Mouse (Mus musculus) liver, embryonic 14.5 days (tissue): ENCODE data around the gene Gtf2ird2. TPM values are rescaled to one million over a fixed set of nuclear protein-coding genes. Genes with fewer than 3 reads are reported as not detected.
A peak's percentile ranks its signal among the peaks of the same experiment; 100 is the strongest.

Experiments
- ATAC-seq: fragments of 200-750 bp; cut with Nextera tagmentation; 2 replicates; pipeline ENCODE4 v1.8.0; 2017; ENCODE audit warnings: moderate number of reproducible peaks, mild to moderate bottlenecking, moderate library complexity; ENCODE audit not compliant: insufficient read depth
- DNase-seq, 3 experiments: peaks; one replicate each; pipeline ENCODE4 v3.0.0-alpha.2; 2012 to 2013; ENCODE audit warnings: low read depth in 3 of 3, low spot score in 3 of 3
- H3K27ac ChIP-seq: fragments of 300-500 bp; sonication (generic); 2 replicates; pipeline ENCODE4 v1.5.1; 2014; ENCODE audit warnings: moderate library complexity, mild to moderate bottlenecking, control low read depth, inconsistent platforms
- H3K27me3 ChIP-seq: fragments of 300-500 bp; sonication (generic); 2 replicates; pipeline ENCODE4 v1.6.1; 2014; ENCODE audit warnings: mild to moderate bottlenecking, low read length, moderate library complexity; ENCODE audit not compliant: control insufficient read depth, insufficient read depth
- H3K36me3 ChIP-seq: fragments of 300-500 bp; sonication (generic); replicated peaks from 2 replicates; pipeline ENCODE4 v1.6.1; 2014; ENCODE audit warnings: low read depth; ENCODE audit not compliant: control insufficient read depth, insufficient read depth
- H3K4me1 ChIP-seq, 2 experiments: fragments of 200-500 bp in 1 of 2; fragments of 300-500 bp in 1 of 2; sonication (generic) in 1 of 2; replicated peaks; 2 replicates each; pipeline ENCODE4 v1.6.1; 2012 to 2014; ENCODE audit warnings: antibody characterized with exemption in 1 of 2, inconsistent platforms in 1 of 2, low read length in 1 of 2; ENCODE audit not compliant: control insufficient read depth in 2 of 2, insufficient read depth in 2 of 2
- H3K4me2 ChIP-seq: fragments of 300-500 bp; sonication (generic); 2 replicates; pipeline ENCODE4 v1.6.1; 2014; ENCODE audit warnings: low read depth, mild to moderate bottlenecking, control low read depth, moderate library complexity
- H3K4me3 ChIP-seq, 2 experiments: fragments of 200-500 bp in 1 of 2; fragments of 300-500 bp in 1 of 2; sonication (generic) in 1 of 2; 2 replicates each; pipeline ENCODE4 v1.5.1; 2012 to 2014; ENCODE audit warnings: low read depth in 2 of 2, low read length in 2 of 2, mild to moderate bottlenecking in 2 of 2, control low read depth in 1 of 2, inconsistent platforms in 1 of 2, moderate library complexity in 1 of 2; ENCODE audit not compliant: insufficient read depth in 1 of 2
- H3K9ac ChIP-seq: fragments of 300-500 bp; sonication (generic); replicated peaks from 2 replicates; pipeline ENCODE4 v1.6.1; 2014; ENCODE audit warnings: mild to moderate bottlenecking, control low read depth, moderate library complexity
- H3K9me3 ChIP-seq: fragments of 300-500 bp; sonication (generic); 2 replicates; pipeline ENCODE4 v1.6.1; 2016; ENCODE audit warnings: low read length, mixed read lengths; ENCODE audit not compliant: control insufficient read depth
- CTCF ChIP-seq: IDR thresholded peaks from 2 replicates; pipeline ENCODE4 v1.5.1; 2016; ENCODE audit warnings: antibody characterized with exemption, low read depth, control low read depth
- EP300 ChIP-seq: IDR thresholded peaks from 2 replicates; pipeline ENCODE4 v1.6.1; 2016; ENCODE audit warnings: antibody characterized with exemption, low read depth
- WGBS: fragments of 180-500 bp; shearing (Covaris S2); extraction: QIAGEN DNeasy Blood & Tissue Kit; methylation state at CpG from one replicate; pipeline ENCODE4 v1.1.7; 2014; ENCODE audit not compliant: insufficient replicate concordance; 5-methylcytosine and 5-hydroxymethylcytosine counted together
- polyA plus RNA-seq, 2 experiments: library from polyadenylated mRNA; depleted of rRNA in 1 of 2; stranded (reverse) in 1 of 2; unstranded in 1 of 2; fragments of >200 nt; fragmentation: Nextera tagmentation in 1 of 2; extraction: Ambion mirVana in 1 of 2; gene quantifications; 2 replicates each; pipeline versions ENCODE4 v1.2.1 to v1.2.3; 2012 to 2014

Gene Gtf2ird2
- polyA plus RNA-seq (2012; rRNA removed) (2.0 TPM in 2 replicates), polyA plus RNA-seq (2014; fragmentation: Nextera tagmentation; extraction: Ambion mirVana) (1.1 and 1.2 TPM in 2 replicates)

- peak within 1 kb of the TSS; percentile 75 for H3K27ac ChIP-seq
Measured at GRCm38 (mm10) chr5:134183880-134184808, at the start of gene Gtf2ird2. Gene Gtf2ird2, plus strand, starts transcription at chr5:134184019.

DNA sequence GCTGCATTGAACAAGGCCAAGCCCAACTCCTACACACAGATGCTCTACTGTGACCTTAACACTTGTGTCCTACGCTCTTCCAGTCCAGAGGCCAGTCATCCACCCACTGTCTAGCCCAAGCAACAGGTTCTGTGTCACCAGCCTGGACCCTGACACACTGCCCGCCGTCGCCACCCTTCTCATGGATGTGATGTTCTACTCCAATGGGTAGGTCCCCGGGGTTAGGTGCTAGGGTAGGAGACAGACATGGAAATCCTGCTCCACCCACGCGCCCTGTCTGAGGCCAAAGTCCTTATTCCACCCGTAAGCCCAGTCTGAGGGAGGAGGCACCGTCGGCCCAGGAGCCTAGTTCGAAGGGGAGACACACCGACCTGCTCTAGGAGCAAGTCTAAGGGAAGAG is 47.8 kb upstream of the Gtf2ird2 start:
- TF ChIP-seq CTCF (no peak), EP300 (no peak)
- Histone ChIP-seq H3K4me1 (no peaks in the 10 kb centered on the region), H3K4me2 (no peak overlapping the region), H3K27me3 (no peaks in the 10 kb centered on the region), H3K36me3 (no peaks in the 10 kb centered on the region), H3K9me3 (no peaks in the 10 kb centered on the region), H3K9ac (no peak overlapping the region), H3K27ac (no peak overlapping the region), H3K4me3 (no peak overlapping the region)
- 80% methylated on average over 12 of the region's 12 CpGs for WGBS
- no peak for ATAC-seq
- DNase-seq: no peak

More at GRCm38 (mm10) chr5:134183880-134184808, at the start of gene Gtf2ird2:
- Histone ChIP-seq H3K9me3 (no peaks in the 10 kb centered on the region), H3K4me2 (peak within 1 kb of the TSS; percentile 97), H3K4me3 (peak within 1 kb of the TSS; percentile 73 to 94), H3K36me3 (no peaks in the 10 kb centered on the region), H3K9ac (peak within 1 kb of the TSS; percentile 88), H3K4me1 (peaks cover 16 to 18% of the 10 kb centered on the region in 2 experiments), H3K27me3 (no peaks in the 10 kb centered on the region)
- no peak for TF ChIP-seq EP300
- TF ChIP-seq CTCF: peak; percentile 28; the same call in 1 of the 2 replicates
- ATAC-seq: peak; percentile 95
- DNase-seq: peak; percentile 94 to 95 (median 95)
- under 1% methylated on average over 91 of the region's 92 CpGs for WGBS

DNA sequence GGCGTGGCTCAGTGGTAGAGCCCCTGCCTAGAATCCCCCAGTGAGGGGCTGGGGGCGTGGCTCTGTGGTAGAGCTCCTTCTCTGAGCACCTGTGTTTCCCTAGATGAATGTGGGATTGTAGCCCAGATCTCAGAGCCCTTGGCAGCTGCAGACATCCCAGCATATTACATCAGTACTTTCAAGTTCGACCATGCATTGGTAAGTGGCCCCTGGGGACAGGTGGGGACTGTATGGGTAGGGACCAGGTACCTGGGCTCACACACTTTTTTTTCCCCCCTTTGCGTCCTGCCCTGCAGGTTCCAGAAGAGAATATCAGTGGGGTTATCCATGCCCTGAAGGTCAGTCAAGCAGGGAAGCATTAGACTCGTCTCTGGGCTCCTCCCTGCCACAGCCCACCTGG is 45.9 kb upstream of the Gtf2ird2 start:
- no peak for TF ChIP-seq EP300
- no peak for TF ChIP-seq CTCF
- Histone ChIP-seq H3K27ac (no peak overlapping the region), H3K27me3 (no peaks in the 10 kb centered on the region), H3K9ac (no peak overlapping the region), H3K36me3 (no peaks in the 10 kb centered on the region), H3K9me3 (no peaks in the 10 kb centered on the region), H3K4me2 (no peak overlapping the region), H3K4me3 (no peak overlapping the region), H3K4me1 (no peaks in the 10 kb centered on the region)
- no peak for ATAC-seq
- WGBS: 73% methylated on average over 5 of the region's 5 CpGs
- no peak for DNase-seq

GRCm38 (mm10) chr5:134139429-134139828 is 44.4 kb upstream of the Gtf2ird2 start:
- H3K27me3 ChIP-seq: no peaks in the 10 kb centered on the region
- no peaks in the 10 kb centered on the region for H3K9me3 ChIP-seq
- H3K27ac ChIP-seq: no peak overlapping the region
- 65% methylated on average over 6 of the region's 6 CpGs for WGBS
- no peak overlapping the region for H3K4me3 ChIP-seq
- no peaks in the 10 kb centered on the region for H3K4me1 ChIP-seq
- H3K36me3 ChIP-seq: no peaks in the 10 kb centered on the region
- ATAC-seq (no peak), DNase-seq (no peak)
- TF ChIP-seq CTCF: 0 out of 2 replicates have a peak, but pooled peaks have one; percentile 14
- no peak for TF ChIP-seq EP300
- no peak overlapping the region for H3K9ac ChIP-seq
- H3K4me2 ChIP-seq: no peak overlapping the region

DNA sequence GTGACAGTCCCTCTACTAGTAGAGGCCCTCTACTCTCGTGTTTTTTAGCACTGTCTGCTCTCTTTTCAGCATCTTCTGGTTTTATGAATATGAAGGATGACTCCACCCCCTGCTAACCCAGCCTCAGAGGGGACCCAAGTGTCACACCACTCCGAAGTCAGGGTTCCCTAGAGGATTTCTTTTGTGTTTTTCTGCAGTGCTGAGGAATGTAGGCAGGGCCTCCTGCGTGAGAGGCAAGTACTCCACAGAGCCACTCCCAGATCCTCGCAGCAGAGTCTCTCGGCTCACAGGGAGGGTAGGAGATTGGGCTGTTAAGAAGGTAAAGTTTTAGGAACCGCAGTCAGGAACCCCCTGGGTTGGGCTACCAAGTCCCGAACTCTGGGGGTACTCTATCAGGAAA is 42.6 kb upstream of the Gtf2ird2 start:
- no peak for TF ChIP-seq EP300
- TF ChIP-seq CTCF: no peak
- Histone ChIP-seq H3K27ac (no peak overlapping the region), H3K9ac (no peak overlapping the region), H3K27me3 (no peaks in the 10 kb centered on the region), H3K4me3 (no peak overlapping the region), H3K4me1 (no peaks in the 10 kb centered on the region), H3K36me3 (no peaks in the 10 kb centered on the region), H3K4me2 (no peak overlapping the region), H3K9me3 (no peaks in the 10 kb centered on the region)
- no peak for ATAC-seq
- WGBS: 64% methylated on average over 7 of the region's 7 CpGs
- no peak for DNase-seq
